Mouse (Mus musculus): ENCODE data around the gene Mt2. TPM values are rescaled to one million over a fixed set of nuclear protein-coding genes. Genes with fewer than 3 reads are reported as not detected.

Mt2 gene
- total RNA-seq, 2 experiments from 2014 or later, result 386 to 457 TPM

- peak in 1 of 2 experiments; percentile 25 for DNase-seq (ENCODE audit: low spot score in 2 of 2)
- intact Hi-C loops (cut with DNase I), result loop anchor here (10.0 kb wide), 1 partner anchor 216 kb away; no protein-coding TSS in a partner anchor
Measured at GRCm38 (mm10) chr8:94191101-94191691, 18.7 kb downstream of the Mt2 start.

- DNase-seq (ENCODE audit: low spot score in 2 of 2), result no peak
- intact Hi-C loops (cut with DNase I), result loop anchor here (10.0 kb wide), 1 partner anchor 218 kb away; no protein-coding TSS in a partner anchor
Measured at GRCm38 (mm10) chr8:94192926-94193325, 20.5 kb downstream of the Mt2 start.

GRCm38 (mm10) chr8:94194591-94195223 lies 22.2 kb downstream of the Mt2 start:
- intact Hi-C loops (cut with DNase I), result loop anchor here (5.0 to 10.0 kb wide), 2 partner anchors 92 to 220 kb away; no protein-coding TSS in a partner anchor
- peak in 1 of 2 experiments; percentile 60 for DNase-seq (ENCODE audit: low spot score in 2 of 2)

- intact Hi-C loops (cut with DNase I), result loop anchor here (1.0 to 10.0 kb wide), 3 partner anchors 32 to 225 kb away; no protein-coding TSS in a partner anchor
- DNase-seq (ENCODE audit: low spot score in 2 of 2), result peak; percentile 66 to 87
Measured at GRCm38 (mm10) chr8:94199202-94199869, 26.9 kb downstream of the Mt2 start.

GRCm38 (mm10) chr8:94204043-94204442 lies 31.6 kb downstream of the Mt2 start:
- intact Hi-C loops (cut with DNase I), result loop anchor here (10.0 kb wide), 1 partner anchor 609 kb away; no protein-coding TSS in a partner anchor
- no peak for DNase-seq (ENCODE audit: low spot score in 2 of 2)

GRCm38 (mm10) chr8:94205736-94206135 lies 33.3 kb downstream of the Mt2 start:
- intact Hi-C loops (cut with DNase I), result loop anchor here (10.0 kb wide), 1 partner anchor 611 kb away; no protein-coding TSS in a partner anchor
- peak in 1 of 2 experiments; percentile 51 for DNase-seq (ENCODE audit: low spot score in 2 of 2)

- DNase-seq (ENCODE audit: low spot score in 2 of 2), result peak in 1 of 2 experiments; percentile 74
Measured at GRCm38 (mm10) chr8:94206256-94206655, 33.8 kb downstream of the Mt2 start.

GRCm38 (mm10) chr8:94207491-94207890 lies 35.0 kb downstream of the Mt2 start:
- no peak for DNase-seq (ENCODE audit: low spot score in 2 of 2)

More at GRCm38 (mm10) chr8:94206256-94206655, 33.8 kb downstream of the Mt2 start:
- intact Hi-C loops (cut with DNase I), result loop anchor here (10.0 kb wide), 1 partner anchor 611 kb away; no protein-coding TSS in a partner anchor

GRCm38 (mm10) chr8:94209639-94210038 lies 37.2 kb downstream of the Mt2 start:
- peak; percentile 65 to 87 for DNase-seq (ENCODE audit: low spot score in 2 of 2)
- intact Hi-C loops (cut with DNase I), result loop anchor here (2.0 to 10.0 kb wide), 2 partner anchors 59 to 615 kb away; no protein-coding TSS in a partner anchor

More at GRCm38 (mm10) chr8:94207491-94207890, 35.0 kb downstream of the Mt2 start:
- intact Hi-C loops (cut with DNase I), result loop anchor here (10.0 kb wide), 1 partner anchor 613 kb away; no protein-coding TSS in a partner anchor

- intact Hi-C loops (cut with DNase I), result loop anchor here (2.0 kb wide), 1 partner anchor 59 kb away; no protein-coding TSS in a partner anchor
- peak in 1 of 2 experiments; percentile 82 for DNase-seq (ENCODE audit: low spot score in 2 of 2)
Measured at GRCm38 (mm10) chr8:94210225-94210624, 37.8 kb downstream of the Mt2 start.

- no peak for DNase-seq (ENCODE audit: low spot score in 2 of 2)
- intact Hi-C loops (cut with DNase I), result no loop called here
Measured at GRCm38 (mm10) chr8:94213819-94214218, 41.4 kb downstream of the Mt2 start.

GRCm38 (mm10) chr8:94214252-94215173 lies 42.0 kb downstream of the Mt2 start, which contains the start of gene Nup93:
TSS of gene Nup93 (plus strand) at chr8:94214564.
- intact Hi-C loops (cut with DNase I), result no loop called here
- DNase-seq (ENCODE audit: low spot score in 2 of 2), result peak; percentile 97 to 99

Other genes starting within 250 kb of the Mt2 start
- 100 to 1,000 TPM; 114 to 115 TPM for gene Amfr, start 159.8 kb upstream of the Mt2 start, total RNA-seq (2021)
- gene Nudt21, start 135.6 kb upstream of the Mt2 start, total RNA-seq (2021), result 10 to 100 TPM; 47.4 to 52.3 TPM
- 10 to 100 TPM; 86.6 to 96.8 TPM for gene Ogfod1, start 135.5 kb upstream of the Mt2 start, total RNA-seq (2021)
- 10 to 100 TPM; 24.4 to 31.5 TPM for gene Bbs2, start 73.7 kb upstream of the Mt2 start, total RNA-seq (2021)
- gene Mt4, start 35.5 kb upstream of the Mt2 start, total RNA-seq (2021), result not detected
- gene Mt3, start 20.1 kb upstream of the Mt2 start, total RNA-seq (2021), result 100 to 1,000 TPM; 827 to 906 TPM
- gene Mt1, start 6.4 kb downstream of the Mt2 start, total RNA-seq (2021), result 100 to 1,000 TPM; 501 to 574 TPM
- 10 to 100 TPM; 40.7 to 62.8 TPM for gene Nup93, start 41.9 kb downstream of the Mt2 start, total RNA-seq (2021)
- under 1 TPM; 0.27 to 0.41 TPM for gene Slc12a3, start 156.5 kb downstream of the Mt2 start, total RNA-seq (2021)
- gene Herpud1, start 213.8 kb downstream of the Mt2 start, total RNA-seq (2021), result 10 to 100 TPM; 58.1 to 61.1 TPM

Data from left cerebral cortex, postnatal 25 days (tissue).